Mouse (Mus musculus) forebrain, embryonic 11.5 days (tissue): ENCODE results near the gene Eloa. TPM values are rescaled to one million over a fixed set of nuclear protein-coding genes. Genes with fewer than 3 reads are reported as not detected.
A peak's percentile ranks its signal among the peaks of the same experiment; 100 is the strongest.
"Not testable (repeated sequence)": the region's sequence is repeated elsewhere in the genome, so short reads cannot be mapped to it uniquely, and the experiment has no call there.

Experiments
- ATAC-seq: fragments of 200-750 bp; cut with Nextera tagmentation; replicated peaks from 2 replicates; pipeline ENCODE4 v1.8.0; 2017; ENCODE audit warnings: moderate TSS enrichment; ENCODE audit not compliant: low FRiP score
- DNase-seq: peaks from one replicate; pipeline ENCODE4 v3.0.0-alpha.2; 2017; ENCODE audit warnings: low spot score
- H3K27ac ChIP-seq: fragments of 300-500 bp; sonication (generic); 2 replicates; pipeline ENCODE4 v1.5.1; 2014; ENCODE audit warnings: low read depth, low read length
- H3K27me3 ChIP-seq: fragments of 300-500 bp; sonication (generic); 2 replicates; pipeline ENCODE4 v1.6.1; 2014; ENCODE audit warnings: mild to moderate bottlenecking, low read length, mixed read lengths; ENCODE audit not compliant: control insufficient read depth, insufficient read depth
- H3K36me3 ChIP-seq: fragments of 300-500 bp; sonication (generic); 2 replicates; pipeline ENCODE4 v1.6.1; 2014; ENCODE audit warnings: mild to moderate bottlenecking, low read length, moderate library complexity, mixed read lengths; ENCODE audit not compliant: control insufficient read depth, insufficient read depth
- H3K4me1 ChIP-seq: fragments of 300-500 bp; sonication (generic); replicated peaks from 2 replicates; pipeline ENCODE4 v1.6.1; 2014; ENCODE audit warnings: low read length, mixed read lengths; ENCODE audit not compliant: control insufficient read depth, insufficient read depth
- H3K4me2 ChIP-seq: fragments of 300-500 bp; sonication (generic); 2 replicates; pipeline ENCODE4 v1.6.1; 2014; ENCODE audit warnings: low read depth, mild to moderate bottlenecking, low read length, moderate library complexity, mixed read lengths; ENCODE audit not compliant: severe bottlenecking
- H3K4me3 ChIP-seq: fragments of 300-500 bp; sonication (generic); 2 replicates; pipeline ENCODE4 v1.5.1; 2014; ENCODE audit warnings: low read depth, low read length
- H3K9ac ChIP-seq: fragments of 300-500 bp; sonication (generic); 2 replicates; pipeline ENCODE4 v1.6.1; 2014; ENCODE audit warnings: low read length
- H3K9me3 ChIP-seq: fragments of 300-500 bp; sonication (generic); 2 replicates; pipeline ENCODE4 v1.6.1; 2016; ENCODE audit warnings: low read length, mixed read lengths; ENCODE audit not compliant: control insufficient read depth
- WGBS: fragments of 180-500 bp; shearing (Covaris S2); extraction: QIAGEN DNeasy Blood & Tissue Kit; methylation state at CpG from one replicate; pipeline ENCODE4 v1.1.7; 2014; 5-methylcytosine and 5-hydroxymethylcytosine counted together
- polyA plus RNA-seq: library from polyadenylated mRNA; unstranded; fragments of >200 nt; fragmentation: Nextera tagmentation; extraction: Ambion mirVana; gene quantifications from 2 replicates; pipeline ENCODE4 v1.2.1, GENCODE M21; 2014

The Eloa gene
- polyA plus RNA-seq, result 41.0 and 43.9 TPM in 2 replicates

- Histone ChIP-seq H3K9ac (peak within 1 kb of the TSS; percentile 91), H3K9me3 (no peaks in the 10 kb centered on the region), H3K4me1 (0 out of 2 replicates have a peak, but pooled peaks cover 5% of the 10 kb centered on the region), H3K36me3 (no peaks in the 10 kb centered on the region), H3K27me3 (no peaks in the 10 kb centered on the region), H3K4me2 (peak within 1 kb of the TSS; percentile 80), H3K27ac (peak within 1 kb of the TSS; percentile 62), H3K4me3 (peak within 1 kb of the TSS; percentile 99)
- ATAC-seq (peak; percentile 98), DNase-seq (peak; percentile 100)
- under 1% methylated on average over 45 of the region's 48 CpGs for WGBS
Measured at GRCm38 (mm10) chr4:136021549-136022047, at the start of gene Eloa. Gene Eloa, minus strand, starts transcription at chr4:136021763.

- Histone ChIP-seq H3K9ac (0 out of 2 replicates have a peak overlapping the region, but pooled peaks have one; percentile 27), H3K4me1 (peaks cover 3% of the 10 kb centered on the region; the same call in 1 of the 2 replicates), H3K9me3 (no peaks in the 10 kb centered on the region), H3K27me3 (no peaks in the 10 kb centered on the region), H3K4me3 (no peak overlapping the region), H3K36me3 (no peaks in the 10 kb centered on the region), H3K4me2 (peak overlapping the region; percentile 26; the same call in 1 of the 2 replicates), H3K27ac (no peak overlapping the region)
- 3% methylated on average over 15 of the region's 15 CpGs for WGBS
- DNase-seq (peak; percentile 91), ATAC-seq (peak; percentile 53)
Measured at GRCm38 (mm10) chr4:136071178-136071714, 49.7 kb upstream of the Eloa start.

- ATAC-seq, result no peak
- no peak for DNase-seq
Measured at GRCm38 (mm10) chr4:136070592-136070991, 49.0 kb upstream of the Eloa start.

GRCm38 (mm10) chr4:136069954-136070353 lies 48.4 kb upstream of the Eloa start:
- Histone ChIP-seq H3K4me1 (peaks cover 3% of the 10 kb centered on the region; the same call in 1 of the 2 replicates), H3K4me2 (no peak overlapping the region), H3K36me3 (no peaks in the 10 kb centered on the region), H3K27ac (no peak overlapping the region), H3K4me3 (no peak overlapping the region), H3K27me3 (no peaks in the 10 kb centered on the region), H3K9ac (0 out of 2 replicates have a peak overlapping the region, but pooled peaks have one; percentile 9), H3K9me3 (no peaks in the 10 kb centered on the region)
- WGBS, result 2% methylated on average over 18 of the region's 18 CpGs
- peak; percentile 92 for DNase-seq
- ATAC-seq, result peak; percentile 49; the same call in 1 of the 2 replicates

More at GRCm38 (mm10) chr4:136070592-136070991, 49.0 kb upstream of the Eloa start:
- Histone ChIP-seq H3K4me3 (no peak overlapping the region), H3K4me2 (no peak overlapping the region), H3K4me1 (peaks cover 3% of the 10 kb centered on the region; the same call in 1 of the 2 replicates), H3K9me3 (no peaks in the 10 kb centered on the region), H3K27me3 (no peaks in the 10 kb centered on the region), H3K27ac (no peak overlapping the region), H3K9ac (no peak overlapping the region), H3K36me3 (no peaks in the 10 kb centered on the region)
- 54% methylated on average over 6 of the region's 6 CpGs for WGBS

- Histone ChIP-seq H3K27me3 (no peaks in the 10 kb centered on the region), H3K9me3 (no peaks in the 10 kb centered on the region), H3K9ac (no peak overlapping the region), H3K4me3 (no peak overlapping the region), H3K27ac (no peak overlapping the region), H3K36me3 (no peaks in the 10 kb centered on the region), H3K4me2 (no peak overlapping the region), H3K4me1 (peaks cover 3% of the 10 kb centered on the region; the same call in 1 of the 2 replicates)
- no peak for DNase-seq
- WGBS, result 64% methylated on average over 4 of the region's 4 CpGs
- ATAC-seq, result no peak
Measured at GRCm38 (mm10) chr4:136069313-136069712, 47.8 kb upstream of the Eloa start.

- Histone ChIP-seq H3K4me2 (no peak overlapping the region), H3K27ac (no peak overlapping the region), H3K9ac (no peak overlapping the region), H3K27me3 (no peaks in the 10 kb centered on the region), H3K9me3 (no peaks in the 10 kb centered on the region), H3K36me3 (no peaks in the 10 kb centered on the region), H3K4me3 (no peak overlapping the region), H3K4me1 (no peaks in the 10 kb centered on the region)
- ATAC-seq (no peak), DNase-seq (no peak)
- 93% methylated on average over 4 of the region's 4 CpGs for WGBS
Measured at GRCm38 (mm10) chr4:136063143-136063542, 41.6 kb upstream of the Eloa start.

- H3K4me2 ChIP-seq, H3K4me3 ChIP-seq, H3K4me1 ChIP-seq, H3K27ac ChIP-seq, H3K27me3 ChIP-seq, ATAC-seq, H3K36me3 ChIP-seq, H3K9me3 ChIP-seq, H3K9ac ChIP-seq: not testable (repeated sequence)
- DNase-seq, result peak; percentile 46
- 66% methylated on average over 9 of the region's 9 CpGs for WGBS
Measured at GRCm38 (mm10) chr4:136059800-136060488, 38.4 kb upstream of the Eloa start.

GRCm38 (mm10) chr4:136057916-136058315 lies 36.4 kb upstream of the Eloa start:
- H3K36me3 ChIP-seq, result no peaks in the 10 kb centered on the region
- no peak overlapping the region for H3K9ac ChIP-seq
- no peak overlapping the region for H3K4me2 ChIP-seq
- ATAC-seq, result no peak
- WGBS, result 91% methylated on average over 5 of the region's 5 CpGs
- no peaks in the 10 kb centered on the region for H3K4me1 ChIP-seq
- no peak overlapping the region for H3K27ac ChIP-seq
- no peaks in the 10 kb centered on the region for H3K9me3 ChIP-seq
- no peak overlapping the region for H3K4me3 ChIP-seq
- DNase-seq, result no peak
- no peaks in the 10 kb centered on the region for H3K27me3 ChIP-seq
